Comparison of ENCODE assay signal across 16 mouse cellular contexts in genomic region chr5:117682226-117682625, GRCm38 (mm10).
"Had no signal": no experiment of that assay in that cellular context is flagged by ENCODE, and none has a peak within 500 bp of the region (broad histone marks: within the 10 kb centered on the region; RNA-seq: fewer than 3 reads in every experiment).

No protein-coding gene starts in this region.

- H3K4me2 ChIP-seq: neural tube, embryonic 12.5 days; neural tube, embryonic 13.5 days; neural tube, embryonic 15.5 days; stomach, embryonic 15.5 days had no signal

- H3K9me3 ChIP-seq: neural tube, embryonic 12.5 days; neural tube, embryonic 13.5 days; neural tube, embryonic 15.5 days; stomach, embryonic 15.5 days had no signal

- H3K36me3 ChIP-seq: neural tube, embryonic 12.5 days; neural tube, embryonic 13.5 days; neural tube, embryonic 15.5 days; stomach, embryonic 15.5 days had no signal

- H3K9ac ChIP-seq: neural tube, embryonic 12.5 days; neural tube, embryonic 13.5 days; neural tube, embryonic 15.5 days; stomach, embryonic 15.5 days had no signal

- H3K4me3 ChIP-seq: neural tube, embryonic 12.5 days; neural tube, embryonic 13.5 days; neural tube, embryonic 15.5 days; stomach, embryonic 15.5 days had no signal

- H3K27ac ChIP-seq: neural tube, embryonic 12.5 days; neural tube, embryonic 13.5 days; neural tube, embryonic 15.5 days; stomach, embryonic 15.5 days; stomach, postnatal 0 days had no signal

- DNase-seq: retina, postnatal 1 day; right cerebral cortex, adult 18-20 months; right cerebral cortex, postnatal 14 days; right cerebral cortex, postnatal 25 days; right cerebral cortex, postnatal 4 days; spleen, adult 18-20 months; thymus, adult 2 months; thymus, postnatal 14 days; thymus, postnatal 25 days; thymus, postnatal 36 days; thymus, postnatal 4 days had no signal

- H3K4me1 ChIP-seq: neural tube, embryonic 12.5 days; neural tube, embryonic 13.5 days; stomach, embryonic 15.5 days had no signal

- H3K27me3 ChIP-seq: neural tube, embryonic 12.5 days; neural tube, embryonic 13.5 days; neural tube, embryonic 15.5 days; stomach, embryonic 15.5 days had no signal
